Mouse (Mus musculus): ENCODE data around the gene Cryge. TPM values are rescaled to one million over a fixed set of nuclear protein-coding genes. Genes with fewer than 3 reads are reported as not detected.
A peak's percentile ranks its signal among the peaks of the same experiment; 100 is the strongest.

The Cryge gene
- polyA plus RNA-seq, 1 experiment from 2014 or later: not detected

GRCm38 (mm10) chr1:65039679-65040078, 11.3 kb downstream of the Cryge start:
- H3K9me3 ChIP-seq (replicated peaks; ENCODE audit: control insufficient read depth, low read length, poor library complexity, severe bottlenecking): no peaks in the 10 kb centered on the region
- no peak overlapping the region for H3K4me3 ChIP-seq (ENCODE audit: low read depth, low read length)
- no peak overlapping the region for H3K4me2 ChIP-seq (ENCODE audit: low read length)
- H3K27ac ChIP-seq (ENCODE audit: low read length): no peak overlapping the region
- H3K36me3 ChIP-seq (ENCODE audit: control insufficient read depth, insufficient read depth, low read length): no peaks in the 10 kb centered on the region
- ATAC-seq: no peak
- 85% methylated on average over 3 of the region's 3 CpGs for WGBS
- no peaks in the 10 kb centered on the region for H3K27me3 ChIP-seq (ENCODE audit: control insufficient read depth, insufficient read depth, low read depth, low read length)
- no peak overlapping the region for H3K9ac ChIP-seq (ENCODE audit: low read depth, low read length)
- H3K4me1 ChIP-seq (ENCODE audit: control insufficient read depth, insufficient read depth, low read length): no peaks in the 10 kb centered on the region

- WGBS: 88% methylated on average over 2 of the region's 2 CpGs
- no peaks in the 10 kb centered on the region for H3K36me3 ChIP-seq (ENCODE audit: control insufficient read depth, insufficient read depth, low read length)
These were observed 13.4 kb downstream of the Cryge start for GRCm38 (mm10) chr1:65037542-65037941.

DNA sequence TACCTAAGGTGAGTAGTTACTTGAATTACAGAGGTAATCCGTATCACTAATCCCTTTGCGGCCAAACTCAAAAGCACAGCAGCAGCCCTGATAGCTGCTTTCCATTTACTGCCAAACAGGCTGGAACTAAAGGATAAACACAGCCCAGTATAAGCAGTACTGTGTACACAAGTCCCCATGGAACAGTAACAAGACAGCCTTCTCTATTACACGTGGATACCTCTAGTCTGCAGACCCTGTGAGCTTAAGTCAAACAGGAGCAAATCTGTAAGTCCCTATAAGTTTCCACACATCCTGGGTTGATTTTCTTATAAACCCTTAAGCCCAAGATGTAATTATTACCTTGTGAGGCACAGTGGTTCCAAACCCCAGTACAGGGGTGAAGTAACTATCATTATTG, 15.4 kb downstream of the Cryge start:
- ATAC-seq: no peak
- H3K9ac ChIP-seq (ENCODE audit: low read depth, low read length): no peak overlapping the region
- no peak overlapping the region for H3K27ac ChIP-seq (ENCODE audit: low read length)
- no peaks in the 10 kb centered on the region for H3K36me3 ChIP-seq (ENCODE audit: control insufficient read depth, insufficient read depth, low read length)
- no peaks in the 10 kb centered on the region for H3K27me3 ChIP-seq (ENCODE audit: control insufficient read depth, insufficient read depth, low read depth, low read length)
- WGBS: 25% methylated on average over 3 of the region's 3 CpGs
- H3K9me3 ChIP-seq (replicated peaks; ENCODE audit: control insufficient read depth, low read length, poor library complexity, severe bottlenecking): no peaks in the 10 kb centered on the region
- H3K4me1 ChIP-seq (ENCODE audit: control insufficient read depth, insufficient read depth, low read length): no peaks in the 10 kb centered on the region
- no peak overlapping the region for H3K4me2 ChIP-seq (ENCODE audit: low read length)
- no peak overlapping the region for H3K4me3 ChIP-seq (ENCODE audit: low read depth, low read length)

More at GRCm38 (mm10) chr1:65037542-65037941, 13.4 kb downstream of the Cryge start:
- no peak for ATAC-seq
- H3K4me1 ChIP-seq (ENCODE audit: control insufficient read depth, insufficient read depth, low read length): no peaks in the 10 kb centered on the region
- H3K9ac ChIP-seq (ENCODE audit: low read depth, low read length): no peak overlapping the region
- H3K4me2 ChIP-seq (ENCODE audit: low read length): no peak overlapping the region
- H3K9me3 ChIP-seq (replicated peaks; ENCODE audit: control insufficient read depth, low read length, poor library complexity, severe bottlenecking): no peaks in the 10 kb centered on the region
- no peak overlapping the region for H3K27ac ChIP-seq (ENCODE audit: low read length)
- no peak overlapping the region for H3K4me3 ChIP-seq (ENCODE audit: low read depth, low read length)
- no peaks in the 10 kb centered on the region for H3K27me3 ChIP-seq (ENCODE audit: control insufficient read depth, insufficient read depth, low read depth, low read length)

- Histone ChIP-seq H3K27me3 (ENCODE audit: control insufficient read depth, insufficient read depth, low read depth, low read length) (no peaks in the 10 kb centered on the region), H3K9ac (ENCODE audit: low read depth, low read length) (no peak within 1 kb of the TSS), H3K4me1 (ENCODE audit: control insufficient read depth, insufficient read depth, low read length) (no peaks in the 10 kb centered on the region), H3K4me3 (ENCODE audit: low read depth, low read length) (no peak within 1 kb of the TSS), H3K4me2 (ENCODE audit: low read length) (no peak within 1 kb of the TSS), H3K36me3 (ENCODE audit: control insufficient read depth, insufficient read depth, low read length) (no peaks in the 10 kb centered on the region), H3K27ac (ENCODE audit: low read length) (no peak within 1 kb of the TSS), H3K9me3 (replicated peaks; ENCODE audit: control insufficient read depth, low read length, poor library complexity, severe bottlenecking) (no peaks in the 10 kb centered on the region)
- no peak for ATAC-seq
These were observed 18.3 kb downstream of the Cryge start, which contains the start of gene Akr1cl for GRCm38 (mm10) chr1:65032641-65033040. Akr1cl (minus strand) TSS chr1:65032759.

- no peak overlapping the region for H3K4me2 ChIP-seq (ENCODE audit: low read length)
- H3K36me3 ChIP-seq (ENCODE audit: control insufficient read depth, insufficient read depth, low read length): no peaks in the 10 kb centered on the region
- H3K27ac ChIP-seq (ENCODE audit: low read length): no peak overlapping the region
- no peak overlapping the region for H3K4me3 ChIP-seq (ENCODE audit: low read depth, low read length)
- no peak overlapping the region for H3K9ac ChIP-seq (ENCODE audit: low read depth, low read length)
- no peak for ATAC-seq
- H3K4me1 ChIP-seq (ENCODE audit: control insufficient read depth, insufficient read depth, low read length): no peaks in the 10 kb centered on the region
- whole genome bisulfite sequencing: 70% methylated on average over 9 of the region's 9 CpGs
- H3K9me3 ChIP-seq (replicated peaks; ENCODE audit: control insufficient read depth, low read length, poor library complexity, severe bottlenecking): no peaks in the 10 kb centered on the region
- no peaks in the 10 kb centered on the region for H3K27me3 ChIP-seq (ENCODE audit: control insufficient read depth, insufficient read depth, low read depth, low read length)
These were observed 22.7 kb downstream of the Cryge start for GRCm38 (mm10) chr1:65028206-65028605.

DNA sequence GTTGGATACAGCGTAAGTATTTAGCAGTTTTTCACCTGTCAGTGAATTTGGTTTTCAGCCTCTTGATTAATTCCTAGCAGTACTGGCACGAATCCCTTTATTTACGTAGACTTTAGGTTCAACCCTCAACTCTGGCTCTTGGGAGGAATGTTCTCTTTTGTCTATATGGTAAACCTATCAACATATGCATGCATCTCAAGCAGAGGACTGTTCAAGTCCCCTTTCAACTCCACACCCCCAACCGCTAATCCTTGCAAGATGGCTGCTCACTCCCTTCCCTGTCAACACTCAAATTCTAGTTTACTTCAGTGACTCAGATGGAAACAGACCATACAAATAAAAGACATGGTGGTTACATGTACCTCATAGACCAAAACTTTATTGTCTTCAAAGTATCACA, 38.2 kb downstream of the Cryge start:
- no peak overlapping the region for H3K4me2 ChIP-seq (ENCODE audit: low read length)
- no peak for ATAC-seq

GRCm38 (mm10) chr1:65010153-65010552, 40.8 kb downstream of the Cryge start:
- Histone ChIP-seq H3K4me3 (ENCODE audit: low read depth, low read length) (no peak overlapping the region), H3K4me1 (ENCODE audit: control insufficient read depth, insufficient read depth, low read length) (no peaks in the 10 kb centered on the region), H3K27ac (ENCODE audit: low read length) (no peak overlapping the region), H3K9me3 (replicated peaks; ENCODE audit: control insufficient read depth, low read length, poor library complexity, severe bottlenecking) (no peaks in the 10 kb centered on the region), H3K27me3 (ENCODE audit: control insufficient read depth, insufficient read depth, low read depth, low read length) (no peaks in the 10 kb centered on the region), H3K9ac (ENCODE audit: low read depth, low read length) (no peak overlapping the region), H3K36me3 (ENCODE audit: control insufficient read depth, insufficient read depth, low read length) (no peaks in the 10 kb centered on the region), H3K4me2 (ENCODE audit: low read length) (no peak overlapping the region)
- WGBS: 13% methylated on average over 9 of the region's 9 CpGs
- ATAC-seq: peak; percentile 76

More for the DNA sequence above, 38.2 kb downstream of the Cryge start:
- Histone ChIP-seq H3K4me1 (ENCODE audit: control insufficient read depth, insufficient read depth, low read length) (no peaks in the 10 kb centered on the region), H3K36me3 (ENCODE audit: control insufficient read depth, insufficient read depth, low read length) (no peaks in the 10 kb centered on the region), H3K27me3 (ENCODE audit: control insufficient read depth, insufficient read depth, low read depth, low read length) (no peaks in the 10 kb centered on the region), H3K4me3 (ENCODE audit: low read depth, low read length) (no peak overlapping the region), H3K9me3 (replicated peaks; ENCODE audit: control insufficient read depth, low read length, poor library complexity, severe bottlenecking) (no peaks in the 10 kb centered on the region), H3K9ac (ENCODE audit: low read depth, low read length) (no peak overlapping the region), H3K27ac (ENCODE audit: low read length) (no peak overlapping the region)
- WGBS: 72% methylated on average over 4 of the region's 4 CpGs

DNA sequence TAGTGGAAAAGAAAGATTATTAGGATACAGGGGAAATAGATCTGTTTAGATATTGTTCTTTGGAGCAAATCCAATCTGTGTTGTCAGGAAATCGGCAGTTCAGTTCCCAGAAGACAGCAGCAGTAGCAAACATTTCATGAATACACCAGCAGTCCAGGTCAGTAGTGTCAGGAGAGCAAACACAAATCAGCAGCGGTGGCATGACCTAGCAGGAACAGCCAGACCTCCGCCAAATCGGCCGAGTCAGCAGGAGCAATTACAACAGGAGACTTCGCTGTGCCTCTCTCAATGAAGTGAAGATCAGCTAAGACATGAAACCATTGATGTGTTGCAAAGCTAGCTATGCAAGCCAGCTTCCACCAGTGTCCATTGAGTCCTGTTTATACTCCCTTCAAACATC, 45.4 kb downstream of the Cryge start:
- Histone ChIP-seq H3K27ac (ENCODE audit: low read length) (no peak overlapping the region), H3K9ac (ENCODE audit: low read depth, low read length) (no peak overlapping the region), H3K4me3 (ENCODE audit: low read depth, low read length) (no peak overlapping the region), H3K36me3 (ENCODE audit: control insufficient read depth, insufficient read depth, low read length) (no peaks in the 10 kb centered on the region), H3K9me3 (replicated peaks; ENCODE audit: control insufficient read depth, low read length, poor library complexity, severe bottlenecking) (no peaks in the 10 kb centered on the region), H3K4me2 (ENCODE audit: low read length) (no peak overlapping the region), H3K27me3 (ENCODE audit: control insufficient read depth, insufficient read depth, low read depth, low read length) (no peaks in the 10 kb centered on the region), H3K4me1 (ENCODE audit: control insufficient read depth, insufficient read depth, low read length) (no peaks in the 10 kb centered on the region)
- 93% methylated on average over 6 of the region's 6 CpGs for WGBS
- no peak for ATAC-seq

GRCm38 (mm10) chr1:65004526-65004925, 46.4 kb downstream of the Cryge start:
- no peak overlapping the region for H3K4me2 ChIP-seq (ENCODE audit: low read length)
- H3K27me3 ChIP-seq (ENCODE audit: control insufficient read depth, insufficient read depth, low read depth, low read length): no peaks in the 10 kb centered on the region
- no peak for ATAC-seq
- WGBS: 84% methylated on average over 4 of the region's 4 CpGs
- no peaks in the 10 kb centered on the region for H3K9me3 ChIP-seq (replicated peaks; ENCODE audit: control insufficient read depth, low read length, poor library complexity, severe bottlenecking)
- no peak overlapping the region for H3K9ac ChIP-seq (ENCODE audit: low read depth, low read length)
- no peaks in the 10 kb centered on the region for H3K36me3 ChIP-seq (ENCODE audit: control insufficient read depth, insufficient read depth, low read length)
- no peaks in the 10 kb centered on the region for H3K4me1 ChIP-seq (ENCODE audit: control insufficient read depth, insufficient read depth, low read length)
- H3K4me3 ChIP-seq (ENCODE audit: low read depth, low read length): no peak overlapping the region
- no peak overlapping the region for H3K27ac ChIP-seq (ENCODE audit: low read length)

All from midbrain, embryonic 16.5 days (tissue).